Mouse (Mus musculus) cerebellum, adult (tissue): Measurements from ENCODE around the gene Cflar.
A peak's percentile ranks its signal among the peaks of the same experiment; 100 is the strongest.
"Not testable (repeated sequence)": the region's sequence is repeated elsewhere in the genome, so short reads cannot be mapped to it uniquely, and the experiment has no call there.

Source experiments
- ATAC-seq: cut with Nextera tagmentation; 2 replicates; pipeline ENCODE4 v1.9.2; 2017; ENCODE audit warnings: mild to moderate bottlenecking, moderate library complexity, mixed read lengths; ENCODE audit not compliant: insufficient number of reproducible peaks, low FRiP score, low TSS enrichment

Cflar gene

DNA sequence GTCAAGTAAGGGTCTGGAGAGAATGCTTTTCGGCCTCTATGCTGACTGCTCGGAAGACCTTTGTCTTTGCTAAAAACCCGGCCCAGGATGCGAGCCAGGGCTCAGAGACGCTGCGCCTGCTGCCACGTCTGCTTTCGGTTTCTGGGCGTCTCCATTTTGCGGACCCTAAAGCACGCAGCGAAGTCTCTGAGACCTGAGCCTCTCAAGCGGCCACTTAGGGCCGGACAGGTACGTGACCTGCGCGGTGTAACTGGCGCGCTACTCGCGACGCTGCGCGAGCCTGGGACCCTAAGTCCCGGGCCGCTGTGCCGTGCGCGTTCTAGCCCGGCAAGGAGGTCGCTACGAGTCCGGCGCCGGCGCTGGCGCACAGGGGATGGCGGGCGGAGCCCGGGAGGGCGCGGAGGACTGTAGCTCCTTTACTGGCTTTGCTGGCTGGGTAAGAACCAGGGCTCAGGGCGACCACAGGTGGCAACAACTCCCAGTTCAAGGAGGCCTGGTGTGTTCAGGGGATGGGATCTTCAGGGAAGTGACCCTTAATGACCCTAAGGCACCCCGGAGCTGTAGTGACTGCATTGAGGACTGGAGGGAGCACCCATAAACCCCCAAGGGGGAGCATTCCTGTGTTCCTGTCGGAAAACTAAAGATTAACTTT is at the start of gene Cflar:
Cflar (plus strand) TSS at position 144 of the 652 bp plus-strand sequence.
- peak; percentile 76 for ATAC-seq

DNA sequence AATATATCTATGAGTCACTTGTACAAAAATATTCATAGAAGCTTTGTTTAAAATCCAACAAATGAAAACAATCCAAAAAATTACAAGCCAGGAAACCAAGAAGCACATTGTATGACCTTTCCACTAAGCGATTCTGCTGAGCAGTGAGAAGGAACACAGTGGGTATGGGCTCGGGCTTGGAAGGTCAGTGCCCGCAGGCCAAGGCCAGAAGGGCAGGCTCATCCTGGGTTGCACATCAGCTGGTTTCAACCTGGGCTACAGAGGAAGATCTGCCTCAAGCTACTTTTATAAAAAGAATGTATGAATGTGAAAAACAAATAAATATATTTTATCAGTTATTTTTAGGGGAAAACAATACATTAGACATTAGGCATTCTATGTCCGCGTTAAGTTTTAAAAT is 48.6 kb upstream of the Cflar start:
- not testable (repeated sequence) for ATAC-seq

DNA sequence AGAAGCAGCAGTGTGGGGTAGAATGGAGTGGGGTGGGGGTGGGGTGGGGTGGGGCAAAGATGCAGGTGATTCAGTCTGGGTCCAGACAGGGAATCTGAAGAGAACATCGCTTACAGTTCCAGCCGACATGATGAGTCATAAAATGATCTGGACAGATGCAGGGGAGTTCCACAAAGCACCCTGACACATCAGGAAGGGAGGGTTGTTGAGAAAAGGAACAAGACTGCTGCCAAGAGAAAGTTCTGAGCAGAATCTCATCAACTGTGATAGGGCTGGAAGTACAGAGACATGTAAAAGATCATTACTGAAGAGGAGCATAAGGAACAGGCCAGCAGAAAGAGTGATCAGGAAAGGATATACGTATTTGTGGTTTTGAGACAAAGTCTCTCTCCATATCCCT is 47.9 kb upstream of the Cflar start:
- ATAC-seq: not testable (repeated sequence)

DNA sequence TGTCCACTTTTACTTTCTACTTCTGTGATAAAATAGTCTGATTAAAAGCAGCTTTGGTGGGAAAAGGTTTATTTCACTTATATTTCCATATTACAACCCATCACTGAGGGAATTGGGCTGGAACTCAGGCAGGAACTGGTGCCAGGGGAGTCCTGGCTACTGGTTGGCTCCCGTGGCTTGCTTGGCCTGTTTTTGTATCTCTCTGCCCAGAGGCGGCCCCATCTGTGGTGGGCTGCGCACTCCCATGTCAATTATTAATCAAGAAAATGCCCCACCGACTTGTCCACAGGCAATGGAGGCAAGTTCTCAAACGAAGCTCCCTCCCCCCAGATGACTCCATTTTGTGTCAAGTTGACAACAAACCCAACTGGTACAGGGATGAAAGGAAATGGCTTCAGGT is 43.1 kb upstream of the Cflar start:
- ATAC-seq: no peak

DNA sequence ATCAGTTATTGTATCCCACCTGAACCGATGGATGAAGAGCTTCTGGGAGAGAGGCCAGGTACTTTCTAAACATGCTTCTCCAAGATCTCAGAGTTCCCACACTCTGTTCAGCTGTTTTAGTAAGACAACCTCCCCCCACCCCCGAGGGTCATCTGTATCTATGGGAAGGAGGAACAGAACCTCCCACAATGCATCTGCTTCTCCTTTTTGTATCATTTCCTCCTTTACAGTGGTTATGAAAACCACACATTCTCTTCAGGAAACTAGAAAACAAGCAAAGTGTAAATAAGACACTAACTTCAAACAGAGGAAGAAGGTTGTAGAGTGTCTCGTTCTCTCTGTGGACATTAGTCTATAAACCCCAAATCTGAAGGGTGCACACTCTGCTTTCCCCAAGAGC is 41.7 kb upstream of the Cflar start:
- not testable (repeated sequence) for ATAC-seq

DNA sequence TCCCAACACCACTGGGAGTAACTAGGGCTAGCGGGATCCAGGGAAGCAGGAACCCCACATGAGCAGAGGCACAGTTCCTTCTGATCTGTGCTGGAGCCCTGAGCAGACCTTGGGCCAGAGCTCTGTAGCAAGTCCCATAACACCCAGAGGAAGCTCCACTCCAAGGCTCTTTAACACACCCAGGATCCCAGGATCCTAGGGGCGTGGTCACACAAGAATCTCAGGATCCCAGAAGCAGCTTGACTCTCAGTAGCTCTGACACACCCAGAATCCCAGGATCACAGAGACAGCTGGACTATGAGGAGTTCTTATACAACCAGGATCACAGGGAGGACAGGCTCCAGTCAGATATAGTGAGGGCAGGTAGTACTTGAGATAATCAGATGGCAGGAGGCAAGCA is 39.2 kb upstream of the Cflar start:
- no peak for ATAC-seq

DNA sequence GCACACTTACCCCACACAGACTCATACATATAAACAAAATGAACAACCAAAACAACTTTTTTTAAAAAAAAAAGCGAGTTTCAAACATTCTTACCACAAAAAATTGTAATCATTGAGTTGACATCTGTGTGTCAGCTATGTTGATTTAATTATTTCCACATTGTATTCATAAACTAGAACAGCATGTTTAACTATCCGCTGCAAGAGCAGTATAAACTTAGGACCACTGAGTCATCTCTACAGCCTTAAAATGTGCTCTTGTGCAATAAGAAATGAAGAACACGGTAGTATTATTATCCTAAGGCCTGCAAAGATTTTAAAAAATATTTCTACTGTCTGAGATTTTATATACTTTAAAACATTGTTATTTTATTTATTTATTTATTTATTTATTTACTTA is 36.3 kb upstream of the Cflar start:
- no peak for ATAC-seq

DNA sequence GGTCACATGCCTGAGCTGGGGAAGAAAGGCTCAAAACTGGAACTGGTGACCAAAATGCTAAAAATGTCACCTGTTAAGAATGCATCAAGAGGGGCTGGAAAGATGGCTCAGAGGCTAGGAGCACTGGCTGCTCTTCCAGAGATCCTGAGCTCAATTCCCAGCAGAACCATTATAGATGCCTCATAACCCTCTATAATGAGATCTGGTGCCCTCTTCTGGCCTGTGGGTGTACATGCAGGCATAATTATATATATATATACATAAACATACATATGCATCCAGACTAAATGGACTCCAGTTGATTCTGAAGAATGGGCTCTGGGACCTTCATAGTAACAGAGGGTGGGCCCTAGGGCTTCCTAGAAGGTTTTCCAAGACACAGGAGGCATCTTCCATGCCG is 33.7 kb upstream of the Cflar start:
- no peak for ATAC-seq

DNA sequence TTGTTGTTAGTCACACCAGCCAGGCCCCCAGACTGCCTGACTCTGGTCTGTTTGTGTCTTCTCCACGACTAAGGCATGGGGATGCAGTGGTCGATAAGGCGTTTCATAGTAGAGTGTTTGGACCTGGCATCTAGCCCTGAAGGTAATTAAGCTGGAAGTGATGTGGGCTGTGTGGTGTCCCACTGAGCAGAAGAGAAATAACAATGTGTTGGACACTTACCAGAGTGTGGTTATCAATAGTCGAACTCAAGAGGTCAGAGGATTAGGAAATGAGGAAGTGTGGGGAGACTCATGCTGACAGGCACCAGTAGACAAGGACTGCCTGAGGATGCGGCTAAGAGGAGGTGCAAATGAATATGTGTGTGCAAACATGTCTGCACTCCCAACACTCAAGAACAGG is 32.9 kb upstream of the Cflar start:
- ATAC-seq: not testable (repeated sequence)

DNA sequence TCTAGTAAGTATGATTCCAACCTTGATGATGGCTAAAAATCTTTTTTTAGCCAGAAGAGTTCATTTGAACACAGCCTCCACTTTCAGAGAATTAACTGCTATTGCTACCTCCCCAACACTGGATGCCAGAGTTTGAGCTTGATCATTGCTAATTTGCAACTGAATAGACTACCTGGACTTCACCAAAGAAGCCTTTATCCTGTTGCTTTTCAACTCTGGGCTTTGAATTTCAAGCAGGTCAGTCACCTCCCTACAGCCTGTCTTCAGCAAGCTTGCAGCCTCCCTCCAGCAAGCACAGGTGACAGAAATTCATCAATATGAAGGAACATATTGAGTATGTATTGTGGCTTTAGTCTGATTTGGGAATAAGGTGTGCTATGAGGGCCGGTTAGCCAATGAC is 21.9 kb upstream of the Cflar start:
- ATAC-seq: no peak

DNA sequence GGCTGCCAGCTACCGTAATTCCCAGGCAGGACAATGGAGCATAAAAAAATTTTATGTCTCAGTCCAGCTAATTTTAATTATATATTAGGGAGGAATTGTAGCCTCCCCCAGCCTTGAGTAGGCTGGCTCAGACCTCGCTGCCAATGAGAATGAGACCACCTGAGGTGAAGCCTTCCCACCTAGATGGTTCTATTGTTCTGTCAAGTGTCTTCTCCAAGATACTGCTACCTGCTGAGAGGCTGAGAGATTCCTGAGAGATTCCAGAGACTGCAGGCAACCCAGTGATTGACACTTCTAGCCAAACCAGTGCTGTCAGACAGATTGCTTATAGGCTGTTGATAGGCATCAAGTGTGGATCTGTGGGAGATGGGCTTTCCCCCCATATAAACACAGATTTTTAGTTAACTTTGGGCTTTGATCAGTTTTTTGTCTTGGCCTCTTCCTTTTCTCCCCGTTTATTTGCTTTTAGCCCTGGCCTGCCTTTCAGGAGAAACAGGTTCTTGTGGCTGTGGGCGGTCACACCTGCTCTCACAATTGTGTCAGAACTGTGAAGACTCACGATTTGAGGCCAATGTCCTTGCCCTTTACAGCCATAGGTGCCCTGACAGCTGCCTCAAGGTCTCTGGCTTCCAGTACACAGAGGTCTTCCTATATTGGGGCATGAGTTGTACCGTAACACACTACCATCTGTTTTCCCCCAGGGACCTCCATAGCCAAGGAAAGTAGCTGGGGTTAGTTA is 21.1 kb upstream of the Cflar start:
- no peak for ATAC-seq

DNA sequence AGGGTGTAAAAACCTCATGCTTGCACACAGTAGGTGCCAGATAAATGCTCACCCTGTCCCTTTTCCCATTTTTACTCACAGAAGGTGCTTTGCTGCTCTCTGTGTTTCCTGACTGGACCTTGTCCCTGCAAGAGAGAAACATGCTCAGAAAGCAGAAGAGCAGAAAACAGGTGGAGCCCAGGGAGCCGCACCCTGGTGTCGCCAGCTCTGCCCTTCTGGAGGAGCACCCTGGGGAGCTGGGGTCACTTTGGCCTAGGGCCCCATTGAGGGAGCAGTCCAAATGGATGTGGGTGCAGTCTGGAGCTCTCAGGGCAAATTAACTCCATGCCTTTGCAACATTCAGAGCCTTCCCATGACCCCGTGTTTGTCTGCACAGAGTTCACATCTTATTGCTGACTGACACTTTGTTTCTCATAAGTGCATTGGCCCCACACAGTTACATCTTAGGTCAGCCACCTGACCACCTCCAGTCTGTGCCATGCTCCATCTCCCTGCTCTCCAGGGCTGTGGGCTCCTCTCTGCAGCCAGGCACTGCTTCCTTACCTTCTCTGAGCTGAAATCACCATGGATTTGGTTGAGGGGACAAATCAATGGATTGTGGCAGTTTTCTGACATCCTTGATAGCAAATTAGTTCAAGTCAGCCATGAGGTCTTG is 20.3 kb upstream of the Cflar start:
- ATAC-seq: not testable (repeated sequence)

DNA sequence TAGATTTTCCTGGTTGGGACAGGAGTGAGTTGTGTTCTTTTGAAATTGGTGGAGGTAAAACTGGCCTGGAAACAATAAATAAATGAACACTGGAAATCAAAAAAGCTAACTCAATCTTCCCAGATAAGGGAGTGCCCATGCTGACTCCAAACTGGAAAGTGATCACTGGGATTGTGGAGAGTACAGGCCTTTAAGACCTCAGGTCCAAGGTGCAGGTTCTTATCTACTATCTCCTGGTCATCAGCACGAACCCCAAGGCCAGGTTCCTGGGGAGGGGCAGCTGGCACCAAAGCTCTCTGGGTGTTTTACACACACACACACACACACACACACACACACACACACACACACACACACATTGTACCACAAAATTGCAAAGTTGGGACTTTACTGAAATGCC is 19.6 kb upstream of the Cflar start:
- not testable (repeated sequence) for ATAC-seq

DNA sequence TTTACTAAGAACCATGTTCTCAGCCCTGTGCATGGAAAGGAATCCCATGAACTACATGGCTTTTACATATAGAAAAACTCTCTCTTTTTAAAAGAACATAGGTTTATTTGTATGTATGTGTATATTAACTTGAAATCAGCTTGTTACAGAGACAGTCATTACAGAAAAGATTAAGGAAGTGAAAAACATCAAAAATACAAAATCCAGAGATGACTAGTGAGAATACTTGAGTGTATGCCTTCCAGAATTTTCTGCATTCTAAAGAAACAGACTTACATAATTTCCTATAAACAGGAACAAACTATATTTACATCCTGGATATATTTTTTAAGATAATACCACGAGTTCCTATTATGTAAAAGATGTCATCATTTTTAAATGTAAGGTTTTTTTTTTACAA is 17.6 kb upstream of the Cflar start:
- no peak for ATAC-seq

DNA sequence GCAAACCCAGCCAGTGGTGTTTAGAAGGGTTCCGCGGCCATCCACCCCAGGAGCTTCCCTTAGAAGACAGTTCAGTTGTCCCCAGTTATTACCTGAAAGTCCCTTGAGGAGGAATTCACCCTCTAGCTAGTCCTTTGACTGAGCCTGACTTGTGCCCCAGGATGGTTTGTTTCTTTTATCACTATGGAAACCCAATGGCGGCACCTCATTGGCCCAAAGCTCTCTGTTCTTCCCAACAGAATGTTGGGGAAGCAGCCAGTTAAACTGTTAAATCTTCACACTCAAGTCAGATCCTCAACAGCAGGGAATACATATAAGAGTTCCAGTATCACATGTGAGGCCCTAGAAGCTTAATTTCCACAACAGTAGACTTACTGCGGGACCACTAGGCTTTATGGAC is 15.5 kb upstream of the Cflar start, which contains the start of gene Als2cr12:
Als2cr12 (minus strand) TSS at position 180 of the 400 bp plus-strand sequence.
- ATAC-seq: not testable (repeated sequence)

DNA sequence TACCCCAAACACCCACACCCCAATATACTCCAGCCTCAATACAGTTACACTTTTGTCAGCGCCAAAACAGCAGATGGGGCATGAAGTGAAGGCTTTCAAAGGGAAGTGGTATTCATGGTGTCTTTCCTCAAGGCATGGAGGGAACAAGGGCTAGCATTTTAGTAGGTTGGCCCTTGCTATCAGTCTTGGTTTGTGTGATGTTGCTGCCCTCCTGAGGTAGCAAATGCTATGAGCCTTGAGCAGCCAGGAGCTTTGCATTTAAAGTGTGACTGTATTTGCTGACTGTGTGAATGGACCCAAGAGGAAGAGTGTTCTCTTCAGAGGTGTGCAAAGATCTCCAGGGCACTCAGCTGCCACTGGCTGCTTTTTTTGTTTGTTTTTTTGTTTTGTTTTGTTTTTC is 13.7 kb upstream of the Cflar start:
- 0 out of 2 replicates have a peak, but pooled peaks have one; percentile 56 for ATAC-seq

DNA sequence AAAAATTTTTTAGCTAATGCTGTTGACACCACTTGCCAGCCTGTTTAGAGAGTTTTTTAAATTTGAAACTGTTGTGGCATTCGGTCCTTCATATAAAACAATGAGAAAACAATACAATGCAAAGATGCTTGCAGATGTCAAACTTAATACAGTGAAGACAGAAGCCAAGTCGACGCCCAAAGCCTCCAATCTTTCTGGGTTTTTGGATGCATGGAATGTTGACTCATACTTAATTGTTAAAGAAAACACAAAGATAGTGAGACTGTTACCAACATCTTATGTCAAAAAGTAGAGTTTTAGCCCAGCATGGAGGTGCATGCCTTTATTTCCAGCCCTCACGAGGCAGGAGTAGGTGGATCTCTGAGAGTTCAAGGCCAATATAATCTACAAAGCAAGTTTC is 12.5 kb upstream of the Cflar start:
- no peak for ATAC-seq

DNA sequence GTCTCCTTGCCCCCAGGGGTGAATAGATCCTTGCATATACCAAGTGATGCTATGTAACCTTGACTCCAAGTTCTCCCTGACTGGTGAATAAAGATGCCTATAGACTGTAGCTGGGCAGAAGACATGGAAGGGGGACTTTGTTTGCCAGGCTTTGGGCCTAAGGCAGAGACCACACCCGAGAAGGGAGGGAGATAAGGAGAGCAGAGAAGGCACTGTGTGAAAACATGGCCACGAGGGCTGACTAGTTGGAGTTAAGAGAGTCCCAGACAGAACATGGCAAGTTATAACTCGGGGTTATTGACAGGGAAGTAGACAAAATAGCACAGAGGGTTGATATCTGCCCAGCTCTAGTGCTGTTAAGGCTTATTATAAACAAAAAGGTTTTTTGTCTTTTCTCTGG is 11.3 kb upstream of the Cflar start:
- no peak for ATAC-seq

DNA sequence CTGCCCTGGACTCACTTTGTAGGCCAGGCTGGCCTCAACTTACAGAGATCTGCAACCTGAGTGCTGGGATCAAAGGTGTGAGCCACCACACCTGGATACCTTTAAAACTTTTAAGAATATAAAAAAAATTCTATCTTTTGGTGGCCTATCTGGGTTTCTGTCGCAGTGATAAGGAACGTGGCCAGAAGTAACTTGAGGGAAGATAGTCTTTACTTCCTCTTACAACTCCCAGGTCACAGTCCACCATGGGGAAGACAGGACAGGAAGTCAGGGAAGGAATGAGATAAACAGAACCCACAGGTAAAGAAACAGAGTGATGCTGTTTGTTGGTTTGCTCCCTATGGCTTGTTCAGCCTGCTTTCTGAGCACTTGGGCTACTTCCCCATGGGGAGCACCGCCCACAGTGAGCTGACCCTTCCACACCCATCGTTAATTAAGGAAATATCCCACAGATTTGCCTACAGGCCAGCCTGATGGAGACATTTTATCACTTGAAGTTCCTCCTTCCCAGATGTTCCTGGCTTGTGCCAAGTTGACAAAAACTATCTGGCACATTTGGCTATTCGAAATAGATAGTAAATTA is 10.6 kb upstream of the Cflar start:
- ATAC-seq: not testable (repeated sequence)

DNA sequence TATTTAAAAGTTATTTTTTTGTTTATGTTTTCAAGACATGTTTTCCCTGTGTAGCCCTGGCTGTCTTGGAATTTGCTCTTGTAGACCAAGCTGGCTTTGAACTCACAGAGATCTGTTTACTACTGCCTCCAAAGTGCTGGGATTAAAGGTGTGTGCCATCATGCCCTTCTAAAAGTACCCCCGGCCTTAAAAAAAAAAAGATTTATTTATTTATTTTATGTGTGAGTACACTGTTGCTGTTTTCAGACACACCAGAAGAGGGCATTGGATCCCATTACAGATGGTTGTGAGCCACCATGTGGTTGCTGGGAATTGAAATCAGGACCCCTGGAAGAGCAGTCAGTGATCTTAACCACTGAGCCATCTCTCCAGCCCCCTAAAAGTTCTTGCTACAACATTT is 1.3 kb upstream of the Cflar start:
- not testable (repeated sequence) for ATAC-seq

DNA sequence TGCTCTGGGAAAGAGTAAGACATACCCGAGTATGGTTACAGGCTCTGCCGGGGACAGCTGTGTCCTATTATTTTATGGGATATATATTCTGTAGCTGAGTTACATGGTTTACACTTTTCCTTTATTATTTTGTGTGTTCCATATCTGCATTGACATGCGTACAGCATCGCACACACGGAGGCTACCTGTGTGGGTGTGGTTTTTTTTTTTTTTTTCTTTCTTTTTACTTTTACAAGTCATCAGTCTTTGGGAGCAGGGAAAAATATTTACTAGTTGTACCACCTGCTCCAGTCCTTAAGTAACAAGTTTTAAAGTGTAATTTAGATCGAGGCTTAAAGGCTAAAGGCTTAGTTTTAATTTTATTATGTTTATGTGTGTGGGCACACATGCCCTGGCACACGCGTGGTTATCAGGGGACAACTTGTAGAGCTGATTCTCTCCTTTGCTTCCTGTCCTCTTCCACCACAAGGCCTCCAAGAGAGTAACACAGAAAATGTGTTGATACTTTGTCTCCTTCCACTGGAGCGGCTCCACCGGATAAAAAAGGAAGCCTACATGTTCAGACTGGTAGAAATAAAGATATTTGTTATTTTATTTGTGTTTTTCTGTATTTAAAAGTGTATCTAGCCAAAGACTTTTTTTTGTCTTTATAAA is 470 bp upstream of the Cflar start:
- ATAC-seq: no peak
